Mouse (Mus musculus) brain, embryonic 14.5 days (tissue): ENCODE measurements around the gene Pck2. TPM values are rescaled to one million over a fixed set of nuclear protein-coding genes. Genes with fewer than 3 reads are reported as not detected.

ENCODE experiments used
- DNase-seq: peaks from one replicate; pipeline ENCODE4 v3.0.0-alpha.2; 2011; ENCODE audit warnings: low read depth
- CTCF ChIP-seq: fragments of 200-500 bp; IDR thresholded peaks from 2 replicates; pipeline ENCODE4 v1.5.1; 2012; ENCODE audit warnings: inconsistent platforms, mild to moderate bottlenecking, moderate library complexity, borderline replicate concordance; ENCODE audit not compliant: insufficient read depth, insufficient read length; ENCODE audit errors: extremely low read depth
- POLR2A ChIP-seq: fragments of 200-500 bp; IDR thresholded peaks from 2 replicates; pipeline ENCODE4 v1.6.1; 2012; ENCODE audit warnings: mild to moderate bottlenecking, inconsistent platforms, borderline replicate concordance; ENCODE audit not compliant: poor library complexity, insufficient read depth, insufficient read length, severe bottlenecking; ENCODE audit errors: extremely low read depth
- polyA plus RNA-seq: library from polyadenylated mRNA; depleted of rRNA; stranded (reverse); fragments of >200 nt; gene quantifications from 2 replicates; pipeline ENCODE4 v1.2.3, GENCODE M21; 2012; rRNA removed

Pck2 gene
- polyA plus RNA-seq = 21.5 and 23.2 TPM in 2 replicates

DNA sequence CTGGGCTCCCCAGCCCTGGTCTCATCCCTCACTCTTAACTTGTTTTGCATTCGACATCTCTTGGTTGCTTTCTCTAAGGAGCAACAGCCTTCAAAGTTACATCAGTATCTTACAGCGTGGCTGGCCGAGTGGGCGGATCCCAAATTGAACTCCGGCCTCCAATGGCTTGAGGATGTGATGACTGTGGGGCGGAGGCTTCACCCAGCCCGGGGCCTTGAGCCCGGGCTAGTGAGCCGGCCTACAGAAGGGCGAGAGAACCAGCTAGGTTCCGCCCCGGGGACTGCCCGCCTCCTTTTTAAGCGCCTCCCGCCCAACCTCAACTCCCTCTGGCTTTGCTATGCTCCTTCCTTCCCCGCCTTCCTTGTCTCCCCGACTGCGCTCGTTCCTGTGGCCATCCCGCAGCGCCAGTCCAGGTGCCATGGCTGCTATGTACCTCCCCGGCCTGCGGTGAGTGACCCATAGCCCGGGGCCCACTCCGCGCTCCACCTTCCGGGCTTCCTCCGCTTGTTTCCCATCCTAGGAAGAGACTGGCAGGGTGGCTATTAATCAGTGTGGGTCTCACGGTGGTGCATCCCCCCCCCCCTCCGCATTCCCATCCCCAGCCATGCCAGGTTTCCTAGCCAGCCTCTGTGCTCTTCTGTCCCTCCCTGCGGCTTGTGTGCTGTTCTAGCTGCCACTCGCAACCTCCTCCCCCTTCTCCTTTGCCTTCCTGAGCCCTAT, at the start of gene Pck2:
Gene Pck2 (plus strand): TSS at position 200 of the 720 bp plus-strand sequence.
- peak; percentile 21; the same call in 1 of the 2 replicates for TF ChIP-seq POLR2A
- TF ChIP-seq CTCF = no peak
- peak; percentile 87 for DNase-seq

DNA sequence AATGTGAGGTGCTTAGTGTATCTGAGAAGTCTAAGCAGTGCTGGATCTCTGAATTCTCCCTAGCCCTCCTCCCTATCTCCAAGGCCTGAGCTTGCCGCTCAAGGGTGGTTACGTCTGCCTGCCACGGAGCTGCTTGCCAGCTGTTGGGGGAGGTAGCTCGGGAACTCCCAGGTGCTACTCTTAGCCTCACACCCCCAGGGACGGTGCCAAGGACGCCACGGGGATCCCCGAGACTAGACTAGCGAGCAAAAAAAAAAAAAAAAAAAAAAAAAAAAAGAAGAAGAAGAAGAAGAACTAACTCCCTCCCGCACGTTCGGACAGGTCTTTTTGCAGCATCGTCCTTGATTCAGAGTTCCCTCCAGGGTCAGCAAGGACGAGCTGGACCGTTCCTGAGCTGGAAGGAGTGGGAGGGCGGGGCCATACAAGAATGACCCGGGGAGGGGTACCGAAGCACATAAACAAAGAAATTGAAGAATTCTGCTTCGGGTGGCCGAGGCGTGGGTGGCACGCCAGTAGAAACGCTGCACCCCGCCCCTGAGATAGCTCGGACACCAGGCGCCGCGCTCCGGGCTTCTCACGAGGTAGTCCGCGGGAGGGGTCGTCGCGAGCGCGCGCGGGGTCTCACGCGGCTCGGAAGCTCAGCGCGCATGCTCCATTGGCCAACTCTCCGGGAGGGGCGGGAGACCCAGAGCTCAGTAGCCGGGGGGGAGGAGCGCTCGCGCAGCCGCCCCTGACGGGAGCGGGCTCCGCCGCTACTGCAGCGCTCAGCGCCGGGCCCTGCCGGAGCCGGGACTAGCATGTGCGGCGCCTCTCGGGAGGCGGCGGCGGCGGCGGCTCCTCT, 49.5 kb upstream of the Pck2 start, which contains the start of gene Carmil3:
Gene Carmil3 (plus strand): TSS at position 291 of the 841 bp plus-strand sequence.
- DNase-seq = peak; percentile 97
- no peak for TF ChIP-seq CTCF
- TF ChIP-seq POLR2A = peak; percentile 89

DNA sequence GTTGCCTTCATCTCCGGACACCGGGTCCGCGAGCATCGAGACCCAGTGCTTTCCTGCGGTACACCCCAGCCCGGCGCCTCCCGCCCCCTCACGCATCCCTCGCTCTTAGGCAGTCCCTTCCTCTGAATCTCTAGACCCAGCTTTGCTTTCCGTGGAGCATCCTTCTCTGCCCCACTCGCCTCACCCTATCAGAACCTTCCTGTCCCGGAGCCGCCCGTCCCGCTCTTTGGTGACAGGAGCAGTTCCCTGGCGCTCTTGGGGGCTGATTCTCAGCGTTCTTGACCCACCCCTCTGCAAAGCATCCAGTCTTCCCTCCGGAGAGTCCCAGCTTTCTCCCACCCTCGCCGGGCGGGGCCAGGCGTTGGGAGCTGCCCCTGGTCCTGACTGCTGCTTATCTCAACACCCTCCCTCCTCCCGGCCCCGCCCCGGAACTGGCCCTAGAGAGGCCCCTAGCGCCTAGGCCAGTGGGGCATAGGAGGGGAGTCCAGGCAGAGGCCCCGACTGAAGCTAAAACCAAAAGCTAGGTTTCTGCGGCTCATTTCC, 48.7 kb upstream of the Pck2 start:
- DNase-seq = peak; percentile 74
- TF ChIP-seq POLR2A (no peak), CTCF (no peak)

DNA sequence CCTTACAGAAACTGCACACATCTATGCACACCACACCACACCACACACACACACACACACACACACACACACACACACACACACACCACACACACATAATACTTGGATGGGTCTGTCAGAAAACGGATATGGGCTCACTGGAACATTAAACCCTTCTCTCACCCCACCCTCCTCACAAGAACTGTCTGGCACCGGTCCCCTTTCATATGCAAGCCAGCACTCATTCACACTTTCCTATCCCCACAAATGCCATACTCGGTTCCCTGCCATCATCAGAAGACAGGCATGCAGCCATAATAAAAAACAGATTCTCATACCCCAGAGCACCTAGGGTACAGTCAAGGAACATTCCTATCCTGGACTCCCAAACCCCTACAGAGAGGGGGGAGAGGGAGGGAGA, 48.0 kb upstream of the Pck2 start:
- DNase-seq = peak; percentile 87
- TF ChIP-seq POLR2A = no peak
- TF ChIP-seq CTCF = no peak

DNA sequence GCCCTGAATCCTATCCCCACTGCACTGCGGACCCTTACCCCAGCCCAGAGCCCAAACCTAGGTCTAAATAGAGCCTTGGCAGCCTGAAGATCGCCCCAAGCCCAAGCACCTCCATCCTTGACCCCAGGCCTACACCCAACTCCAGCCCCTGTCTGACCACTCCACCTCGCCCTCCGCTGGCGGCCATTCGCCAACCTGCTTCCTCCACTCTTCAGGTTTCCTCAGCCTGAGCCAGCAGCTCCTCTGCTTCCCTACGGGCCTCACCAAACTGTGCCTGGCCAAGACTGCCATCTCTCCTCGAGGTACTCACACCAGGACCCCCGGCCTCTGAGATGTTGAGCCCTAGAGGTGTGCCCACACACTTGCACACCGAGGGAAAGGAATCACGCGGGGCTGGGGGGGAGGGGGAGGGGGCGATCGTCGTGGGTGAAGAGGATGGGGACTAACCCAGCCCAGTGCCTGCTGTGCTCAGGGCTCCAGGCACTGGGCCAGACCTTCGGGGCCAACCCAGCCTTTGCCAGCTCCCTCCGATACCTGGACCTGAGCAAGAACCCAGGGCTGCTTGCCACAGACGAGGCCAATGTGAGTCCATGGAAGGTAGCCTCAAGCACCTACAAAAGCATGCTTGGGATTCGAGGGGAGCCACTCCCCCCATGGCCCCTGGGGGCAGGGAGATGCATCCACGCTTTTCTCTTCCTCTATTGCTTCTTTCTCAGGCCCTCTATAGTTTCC, 44.4 kb upstream of the Pck2 start:
- no peak for DNase-seq
- TF ChIP-seq CTCF (no peak), POLR2A (no peak)

DNA sequence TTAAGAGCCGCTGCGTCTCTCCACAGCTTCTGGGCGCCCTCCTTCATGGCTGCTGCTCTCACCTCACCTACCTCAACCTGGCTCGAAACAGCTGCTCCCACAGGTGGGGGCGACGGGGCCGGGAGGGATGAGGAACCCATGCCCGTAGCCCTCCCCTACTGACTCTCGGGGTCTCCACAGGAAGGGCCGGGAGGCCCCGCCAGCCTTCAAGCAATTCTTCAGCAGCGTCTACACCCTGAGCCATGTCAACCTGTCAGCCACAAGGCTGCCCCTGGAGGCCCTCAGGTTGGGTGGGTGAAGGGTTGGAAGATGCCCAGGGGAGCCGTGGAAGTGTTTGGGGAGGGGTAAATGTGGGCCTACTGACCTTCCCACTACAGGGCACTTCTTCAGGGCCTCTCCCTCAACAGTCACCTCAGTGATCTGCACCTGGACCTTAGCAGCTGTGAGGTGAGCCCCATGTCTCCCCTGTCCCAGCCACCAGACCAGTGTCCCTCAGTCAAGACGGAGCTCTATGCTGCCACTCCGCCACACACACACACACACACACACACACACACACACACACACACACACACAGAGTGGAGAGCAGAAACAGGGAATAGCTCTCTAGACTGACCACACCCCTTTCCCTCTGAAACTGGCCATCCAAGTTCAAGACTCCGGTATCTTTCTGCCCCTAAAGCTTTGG, 43.2 kb upstream of the Pck2 start:
- DNase-seq = no peak
- TF ChIP-seq CTCF (no peak), POLR2A (no peak)

DNA sequence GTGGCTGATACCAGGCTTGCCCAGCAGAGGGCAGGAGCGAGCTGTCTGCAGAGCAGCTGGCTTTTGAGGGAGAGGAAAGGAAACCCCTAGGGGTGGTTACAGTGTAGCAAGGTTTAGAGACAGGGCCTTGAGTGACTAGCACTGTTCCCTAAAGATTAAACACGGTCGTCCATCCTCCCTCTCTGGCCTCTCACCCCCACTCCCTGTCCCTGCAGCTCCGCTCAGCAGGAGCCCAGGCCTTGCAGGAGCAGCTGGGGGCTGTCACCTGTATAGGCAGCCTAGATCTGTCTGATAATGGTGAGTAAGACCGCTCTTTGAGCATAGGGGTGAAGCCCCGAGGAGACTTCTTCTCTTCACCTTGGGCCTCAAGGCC, 42.6 kb upstream of the Pck2 start:
- DNase-seq = peak; percentile 81
- TF ChIP-seq POLR2A (no peak), CTCF (peak; percentile 99)

DNA sequence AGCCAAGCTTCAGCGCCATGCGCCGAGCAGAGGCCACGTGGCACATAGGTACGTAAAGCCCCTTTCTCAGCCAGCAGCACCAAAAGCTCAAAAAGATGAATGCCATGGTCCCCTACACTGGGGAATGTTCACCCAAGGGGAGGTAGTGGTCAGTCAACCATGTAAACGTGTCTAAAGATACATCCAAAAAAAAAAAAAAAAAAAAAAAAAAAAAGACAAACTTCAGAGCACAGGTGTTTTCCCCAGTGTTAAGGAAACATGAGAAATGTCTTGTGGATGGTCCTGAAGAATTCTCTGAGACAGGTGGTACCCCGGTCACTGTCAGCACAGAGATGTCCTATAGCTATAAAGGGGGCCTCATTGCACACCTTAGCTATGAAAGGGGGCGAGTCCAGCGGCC, 34.5 kb upstream of the Pck2 start:
- no peak for DNase-seq
- no peak for TF ChIP-seq CTCF
- TF ChIP-seq POLR2A = no peak

DNA sequence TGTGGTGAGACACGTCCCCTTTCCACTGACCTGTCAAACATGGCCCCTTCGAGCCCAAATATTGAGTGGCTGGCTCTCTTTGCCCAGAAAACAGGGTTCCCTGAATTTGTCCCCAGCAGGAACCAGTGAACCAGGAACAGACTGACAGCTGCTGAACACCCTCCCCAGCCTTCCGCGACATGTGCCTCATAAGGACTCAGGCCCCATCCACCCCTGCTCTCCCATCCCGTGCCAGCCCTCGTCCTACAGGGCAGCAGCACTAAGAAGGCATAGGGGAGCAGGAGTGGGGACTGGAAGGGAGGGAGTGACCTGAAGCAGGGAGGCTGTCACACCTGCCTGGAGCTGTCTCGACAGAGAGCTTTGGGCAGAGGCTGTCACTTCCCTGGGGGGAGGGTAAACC, 32.3 kb upstream of the Pck2 start:
- no peak for DNase-seq
- TF ChIP-seq CTCF (no peak), POLR2A (no peak)

DNA sequence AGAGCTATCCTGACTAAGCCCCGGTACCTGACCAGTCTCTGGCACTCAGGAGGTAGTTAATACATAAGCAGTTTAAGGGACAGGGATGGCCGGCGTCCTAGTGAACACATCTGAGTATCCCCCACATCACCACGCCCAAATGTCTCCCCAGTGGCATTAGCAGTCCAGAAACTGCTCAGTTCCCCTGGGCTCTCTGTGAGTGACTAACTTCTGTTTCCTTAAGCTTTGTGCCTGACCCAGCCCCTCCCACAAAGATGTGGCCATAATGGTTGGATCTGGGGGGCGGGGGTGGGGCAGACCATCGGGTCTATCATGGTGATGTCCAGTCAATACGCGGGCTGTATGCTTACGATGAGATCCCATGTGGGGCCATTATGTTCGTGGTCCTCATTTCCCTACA, 30.5 kb upstream of the Pck2 start:
- no peak for DNase-seq
- no peak for TF ChIP-seq POLR2A

DNA sequence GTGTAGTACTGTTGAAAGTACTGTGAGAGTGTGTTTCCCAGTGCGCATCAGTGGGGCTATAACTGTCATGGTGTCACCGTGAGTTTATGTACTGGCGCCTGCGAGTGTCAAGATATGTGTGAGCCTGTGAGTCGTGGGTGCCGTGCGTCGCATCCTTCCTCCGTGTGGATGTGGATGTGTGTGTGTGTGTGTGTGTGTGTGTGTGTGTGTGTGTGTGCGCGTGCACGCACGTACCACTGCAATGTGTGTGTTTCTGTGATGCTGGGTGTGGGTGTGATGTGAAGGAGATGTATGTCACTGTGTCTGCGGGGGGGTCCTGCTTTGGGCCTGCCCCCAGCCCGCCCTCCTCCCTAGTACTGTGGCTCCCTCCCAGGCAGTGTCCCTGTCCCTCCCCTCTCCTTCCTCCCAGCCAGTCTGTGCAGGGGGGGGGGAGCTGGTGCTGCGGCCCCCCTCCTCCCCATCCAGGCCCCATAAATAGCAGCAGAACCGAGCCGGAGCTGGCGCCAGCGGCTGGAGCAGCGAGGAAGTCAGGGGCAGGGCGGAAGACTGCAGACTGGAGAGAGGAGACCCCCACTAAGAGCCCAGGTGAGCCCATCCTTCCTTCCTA, 29.8 kb upstream of the Pck2 start, which contains the start of gene Cpne6:
Gene Cpne6 (plus strand): TSS at position 321 of the 607 bp plus-strand sequence.
- peak; percentile 22 for DNase-seq
- no peak for TF ChIP-seq POLR2A
- TF ChIP-seq CTCF = no peak

DNA sequence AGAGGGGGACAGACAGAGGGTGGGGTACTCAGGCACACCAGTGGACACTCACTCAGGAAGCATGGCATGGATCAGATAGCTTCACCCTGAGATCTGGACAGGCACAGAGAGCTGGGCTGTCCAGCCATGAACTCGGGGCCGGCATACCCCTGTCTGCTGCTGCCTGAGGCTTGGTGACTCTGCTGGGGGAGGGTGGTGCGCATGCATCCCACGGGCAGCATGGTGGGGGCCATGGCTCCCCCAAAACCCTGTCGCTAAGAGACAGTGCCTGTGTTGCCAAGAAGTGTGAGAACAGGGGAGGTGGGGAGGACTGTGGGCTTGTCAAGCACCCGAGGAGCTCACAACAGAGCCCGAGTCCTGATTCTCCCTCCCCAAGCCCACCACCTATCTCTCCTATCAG, 29.0 kb upstream of the Pck2 start:
- peak; percentile 32 for DNase-seq
- TF ChIP-seq CTCF = no peak
- TF ChIP-seq POLR2A = no peak

DNA sequence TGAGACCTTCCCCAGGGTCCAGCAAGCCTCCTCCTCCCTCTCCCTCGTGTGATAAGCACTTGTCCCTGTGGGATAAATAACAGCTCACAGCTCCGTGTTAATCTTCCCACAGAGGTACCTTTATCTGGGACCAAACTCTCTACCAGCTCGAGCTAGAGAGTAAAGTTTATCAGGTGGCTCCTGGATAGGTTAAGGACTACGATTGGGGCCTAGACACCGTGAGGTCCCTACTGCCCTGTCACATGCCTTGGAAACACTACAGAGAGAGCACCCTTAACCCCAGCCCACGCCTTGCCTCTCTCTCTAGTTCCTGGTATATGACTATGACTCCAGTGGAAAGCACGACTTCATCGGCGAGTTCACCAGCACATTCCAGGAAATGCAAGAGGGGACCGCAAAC, 26.1 kb upstream of the Pck2 start:
- TF ChIP-seq POLR2A (no peak), CTCF (no peak)

More for the DNA sequence above, 26.1 kb upstream of the Pck2 start:
- DNase-seq = no peak
